Mouse (Mus musculus): ENCODE data around the gene Slc1a3.
A peak's percentile ranks its signal among the peaks of the same experiment; 100 is the strongest.
"Not testable (repeated sequence)": the region's sequence is repeated elsewhere in the genome, so short reads cannot be mapped to it uniquely, and the experiment has no call there.

Slc1a3 gene

DNA sequence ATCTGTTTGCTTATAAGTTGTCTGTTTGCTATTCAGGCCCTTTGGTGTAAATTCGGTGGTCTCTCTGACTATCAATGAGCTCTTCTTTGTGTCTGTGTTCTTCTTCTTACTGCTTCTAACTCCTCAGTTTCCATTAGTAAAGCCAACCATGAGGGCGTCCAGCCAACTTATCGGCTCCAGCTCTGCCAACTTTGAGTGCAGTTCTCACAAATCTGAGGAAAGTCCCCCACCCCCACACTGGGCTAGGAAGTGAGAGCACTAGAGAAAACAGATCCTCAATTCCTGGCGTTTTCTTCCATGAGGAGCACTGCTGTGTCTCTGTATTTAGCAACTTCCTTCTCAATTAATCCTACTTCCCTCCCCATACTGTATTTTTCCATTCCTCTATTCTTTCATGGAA is 4.4 kb downstream of the Slc1a3 start:
- peak; percentile 41 for DNase-seq

DNA sequence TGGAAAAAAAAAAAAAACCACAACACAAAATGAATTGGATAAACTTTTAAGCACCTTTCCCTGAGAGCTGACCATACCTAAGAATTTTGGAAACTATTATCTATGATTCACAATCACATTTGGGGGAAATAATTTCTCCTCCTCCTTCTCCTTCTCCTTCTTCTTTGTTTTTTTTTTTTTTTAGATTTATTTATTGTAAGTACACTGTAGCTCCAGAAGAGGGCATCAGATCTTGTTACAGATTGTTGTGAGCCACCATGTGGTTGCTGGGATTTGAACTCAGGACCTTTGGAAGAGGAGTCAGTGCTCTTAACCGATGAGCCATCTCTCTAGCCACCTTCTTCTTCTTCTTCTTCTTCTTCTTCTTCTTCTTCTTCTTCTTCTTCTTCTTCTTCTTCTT is 5.0 kb downstream of the Slc1a3 start:
- DNase-seq, result not testable (repeated sequence)

DNA sequence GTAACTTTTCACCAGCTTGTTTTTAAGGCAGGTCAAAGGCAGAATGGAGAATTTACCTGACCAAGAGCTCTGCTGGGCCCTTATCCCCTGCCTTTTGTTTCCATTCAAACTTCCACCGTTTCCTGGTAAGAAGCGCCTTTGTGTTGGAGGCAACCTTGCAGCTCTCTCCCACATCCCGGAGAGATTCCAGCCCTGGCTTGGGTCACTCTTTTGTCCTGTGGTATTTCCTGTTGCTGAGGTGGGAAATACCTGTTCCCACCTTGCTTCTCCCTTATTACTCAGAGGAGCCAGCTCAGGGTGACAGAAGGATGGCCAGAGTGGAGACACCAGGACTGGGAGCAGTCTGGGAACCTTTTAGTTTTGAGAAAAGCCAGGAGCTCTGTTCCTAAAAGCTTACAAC is 12.6 kb downstream of the Slc1a3 start:
- no peak for DNase-seq

DNA sequence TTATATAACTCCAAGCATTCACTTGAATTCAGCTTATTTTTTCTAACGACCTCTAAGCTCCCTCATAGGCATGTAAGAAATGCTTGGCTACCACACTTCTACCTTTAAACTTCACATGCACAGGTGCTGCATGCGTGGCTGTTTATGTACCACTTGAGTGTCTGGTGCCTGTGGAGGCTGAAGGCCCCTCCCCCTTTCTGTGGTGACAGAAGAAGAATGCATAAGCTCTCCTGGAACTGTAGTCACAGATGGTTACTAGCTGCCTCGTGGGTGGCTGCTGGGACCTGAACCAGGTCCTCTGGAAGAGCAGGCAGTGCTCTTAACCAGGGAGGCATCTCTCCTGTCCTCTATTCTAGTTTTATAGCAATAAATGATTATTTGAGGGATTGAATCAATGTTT is 13.1 kb downstream of the Slc1a3 start:
- DNase-seq, result peak; percentile 36

DNA sequence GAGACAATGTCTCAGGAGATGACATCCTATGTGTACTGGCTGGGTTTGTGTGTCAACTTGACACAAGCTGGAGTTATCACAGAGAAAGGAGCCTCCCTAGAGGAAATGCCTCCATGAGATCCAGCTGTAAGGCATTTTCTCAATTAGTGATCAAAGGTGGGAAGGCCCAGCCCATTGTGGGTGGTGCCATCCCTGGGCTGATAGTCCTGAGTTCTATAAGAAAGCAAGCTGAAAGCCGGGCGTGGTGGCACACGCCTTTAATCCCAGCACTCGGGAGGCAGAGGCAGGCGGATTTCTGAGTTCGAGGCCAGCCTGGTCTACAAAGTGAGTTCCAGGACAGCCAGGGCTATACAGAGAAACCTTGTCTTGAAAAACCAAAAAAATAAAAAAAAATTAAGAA is 20.4 kb downstream of the Slc1a3 start:
- DNase-seq, result not testable (repeated sequence)

DNA sequence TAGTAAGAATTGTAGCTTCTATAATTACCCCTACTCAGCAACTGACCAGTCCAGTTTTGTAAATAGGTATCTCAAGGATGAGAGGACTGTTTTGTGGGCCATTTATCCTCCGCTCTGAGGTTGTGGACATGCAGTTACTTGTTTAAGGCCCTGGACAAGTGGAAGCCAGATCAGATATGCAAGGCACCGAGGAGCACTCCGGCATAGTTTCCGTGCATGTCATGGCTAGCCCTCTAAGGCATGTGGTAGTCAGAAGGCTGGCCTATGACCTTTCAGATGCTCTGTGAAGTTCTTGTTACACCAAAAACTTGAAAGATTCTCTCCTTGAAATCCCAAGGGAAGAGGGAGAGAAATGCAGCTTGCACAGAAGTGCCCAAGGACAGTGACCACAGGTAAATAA is 23.7 kb downstream of the Slc1a3 start:
- DNase-seq, result no peak

DNA sequence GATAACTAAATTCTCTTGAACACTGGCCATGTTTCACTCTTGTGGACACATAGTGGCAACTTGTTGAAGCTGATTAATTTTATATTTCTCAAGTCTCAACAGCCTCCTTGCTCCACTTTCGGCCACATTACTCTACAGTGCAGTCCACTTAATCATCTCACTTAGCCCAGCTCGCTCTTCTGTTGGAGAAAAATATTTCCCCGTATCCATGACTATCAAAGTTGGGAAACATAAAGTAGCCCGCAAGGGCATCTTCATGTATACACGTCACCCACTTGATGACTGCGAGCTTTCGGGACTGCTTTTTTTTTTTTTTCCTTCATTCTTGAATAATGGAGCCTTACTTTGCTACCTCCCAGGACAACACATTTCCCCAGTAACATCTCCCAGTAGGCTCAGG is 25.1 kb downstream of the Slc1a3 start:
- DNase-seq, result no peak

DNA sequence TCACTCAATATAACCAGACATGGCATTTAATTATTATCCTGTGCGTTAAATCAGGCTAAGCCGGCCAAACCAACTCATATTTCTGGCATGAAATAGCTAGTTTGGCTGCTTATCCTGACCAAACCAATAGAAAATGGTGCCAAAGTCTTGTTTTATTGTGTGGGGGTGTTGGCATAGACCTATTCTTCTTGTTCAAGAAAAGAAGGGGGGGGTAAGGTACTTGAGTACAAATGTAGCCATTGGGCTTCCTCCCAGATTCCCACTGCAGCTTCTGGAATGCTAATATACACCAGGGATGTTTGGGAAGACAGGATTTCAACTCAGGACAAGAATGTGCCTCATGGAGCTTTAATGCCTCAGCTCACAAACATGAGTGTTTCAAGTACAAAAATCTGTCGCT is 26.3 kb downstream of the Slc1a3 start:
- no peak for DNase-seq

DNA sequence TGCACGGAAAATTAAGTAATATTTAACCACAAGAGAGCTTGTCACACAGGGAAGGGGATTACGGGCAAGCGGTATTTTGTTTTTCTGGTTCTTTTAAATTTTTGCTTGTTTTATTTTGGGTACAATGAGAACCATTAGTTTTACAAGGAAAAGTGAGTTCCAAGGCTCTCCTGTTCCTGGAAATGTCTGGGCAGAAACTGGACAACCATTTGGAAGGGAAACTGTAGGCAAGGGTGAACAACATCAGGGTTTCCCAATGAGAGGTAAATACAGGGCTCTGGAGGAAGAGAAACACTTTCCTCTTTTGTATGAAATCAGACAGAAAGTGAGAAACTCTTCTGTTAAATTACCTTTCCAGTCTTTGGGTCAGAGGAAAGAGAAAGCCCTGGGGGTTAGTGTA is 27.7 kb downstream of the Slc1a3 start:
- DNase-seq, result no peak

DNA sequence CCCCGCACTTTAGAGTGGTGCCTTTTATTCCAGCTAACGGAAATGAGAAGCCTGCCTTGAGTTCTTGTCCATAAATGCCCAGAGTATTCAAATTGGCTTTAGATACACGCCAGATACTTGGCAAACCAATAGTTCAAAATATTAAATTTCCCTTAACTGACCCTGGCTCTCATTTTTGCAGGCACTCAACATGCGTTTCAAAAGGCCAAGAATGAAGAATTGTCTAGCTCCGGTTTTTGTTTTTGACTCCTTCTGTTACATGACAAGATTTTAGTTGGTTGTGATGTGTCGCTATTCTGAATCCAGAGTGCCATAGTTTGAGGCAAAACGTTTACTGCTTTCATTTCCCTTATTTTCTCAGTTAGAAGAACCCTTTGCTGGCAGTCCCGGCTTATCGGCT is 28.1 kb downstream of the Slc1a3 start:
- DNase-seq, result no peak

DNA sequence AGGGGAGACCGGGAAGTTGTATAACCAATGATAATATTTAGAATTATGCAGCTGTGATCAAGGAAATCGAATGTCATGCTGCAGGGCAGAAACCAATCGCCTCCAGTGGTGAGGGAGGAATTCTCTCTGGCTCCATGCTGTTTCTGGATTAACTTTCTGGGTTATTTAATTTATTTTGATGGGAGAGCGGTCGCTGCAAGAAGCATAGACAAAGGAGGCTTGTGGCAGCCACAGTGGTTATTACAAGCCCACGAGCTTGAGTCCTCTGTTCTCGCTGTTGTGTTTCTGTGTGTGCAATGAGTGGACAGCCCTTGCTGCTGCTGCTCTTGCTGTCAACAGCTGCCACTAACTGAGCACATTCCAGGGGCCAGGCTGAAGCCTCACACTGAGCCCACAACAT is 28.6 kb downstream of the Slc1a3 start:
- DNase-seq, result no peak

DNA sequence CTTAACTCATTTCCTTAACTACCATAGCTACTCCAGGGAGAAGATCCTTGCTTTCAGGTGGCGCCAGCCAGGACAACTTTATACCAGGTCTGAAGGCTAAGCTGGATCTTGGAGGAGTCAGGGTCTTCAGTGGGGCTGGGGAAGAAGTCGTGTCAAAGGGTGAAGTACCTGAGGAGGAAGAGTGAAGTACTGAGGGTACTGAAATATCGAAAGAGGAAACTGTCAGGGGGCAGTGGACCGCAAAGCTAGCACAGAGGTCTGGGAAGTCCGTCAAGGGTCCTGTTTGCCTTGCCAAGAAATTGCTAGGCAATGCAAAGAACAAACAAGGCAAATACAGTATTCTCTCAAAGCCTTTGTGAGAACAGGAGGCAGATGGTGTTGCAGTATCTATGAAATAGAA is 29.6 kb downstream of the Slc1a3 start:
- no peak for DNase-seq

DNA sequence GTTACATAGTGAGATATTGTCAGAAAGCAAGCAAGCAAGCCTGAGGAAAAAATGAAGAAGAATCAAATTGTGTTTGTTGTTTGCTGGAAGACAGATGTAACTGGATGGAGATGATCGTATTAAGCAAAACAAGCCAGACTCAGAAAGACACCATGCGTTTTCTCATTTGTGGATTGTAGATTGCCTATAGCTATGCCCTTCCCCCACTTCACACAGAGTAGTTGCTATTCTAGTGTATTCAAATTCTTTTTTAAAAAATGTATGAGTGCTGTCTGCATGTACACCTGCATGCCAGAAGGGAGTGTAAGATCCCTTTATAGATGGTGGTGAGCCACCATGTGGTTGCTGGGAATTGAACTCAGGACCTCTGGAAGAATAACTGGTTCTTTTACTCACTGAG is 33.6 kb downstream of the Slc1a3 start:
- DNase-seq, result no peak

DNA sequence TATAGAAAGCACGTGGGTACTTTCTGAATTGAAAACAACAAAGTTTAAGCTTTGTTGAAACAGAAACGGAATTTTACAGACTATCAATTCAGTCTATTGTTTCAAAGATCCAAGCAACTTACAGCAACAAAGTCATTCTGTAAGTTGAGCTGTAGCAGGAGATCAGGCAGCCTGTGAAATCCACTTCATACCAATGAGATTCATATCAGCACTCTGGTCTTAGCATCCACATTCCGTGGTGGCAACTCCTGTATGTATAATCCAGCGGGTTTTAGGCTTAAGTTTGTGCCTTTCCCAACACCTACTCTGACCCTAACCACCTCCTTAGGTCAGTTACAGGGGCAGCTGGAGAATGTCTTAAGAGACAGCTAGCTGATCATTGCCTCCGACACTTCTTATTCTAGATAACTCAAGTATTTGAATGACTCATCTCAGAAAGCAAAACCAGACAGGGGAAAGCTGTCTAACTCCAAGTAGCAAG is 34.3 kb downstream of the Slc1a3 start:
- DNase-seq, result no peak

DNA sequence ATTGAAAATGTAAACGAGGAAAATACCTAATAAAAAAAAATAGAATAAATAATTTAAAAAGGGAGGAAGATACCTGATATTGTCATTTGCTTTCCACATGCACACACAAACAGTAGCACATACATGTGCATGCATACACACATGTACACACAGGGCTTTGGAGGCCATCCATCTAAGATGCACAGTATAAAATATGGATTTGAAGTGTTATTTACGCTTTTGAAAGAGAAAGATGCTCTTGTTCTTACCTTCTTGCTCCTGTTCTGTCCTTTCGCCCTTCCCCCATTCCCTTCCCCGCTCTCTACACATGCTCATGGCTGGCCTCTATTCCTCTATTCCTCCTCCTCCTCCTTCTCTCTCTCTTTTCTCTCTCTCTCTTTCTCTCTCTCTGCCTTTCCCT is 34.9 kb downstream of the Slc1a3 start:
- no peak for DNase-seq

DNA sequence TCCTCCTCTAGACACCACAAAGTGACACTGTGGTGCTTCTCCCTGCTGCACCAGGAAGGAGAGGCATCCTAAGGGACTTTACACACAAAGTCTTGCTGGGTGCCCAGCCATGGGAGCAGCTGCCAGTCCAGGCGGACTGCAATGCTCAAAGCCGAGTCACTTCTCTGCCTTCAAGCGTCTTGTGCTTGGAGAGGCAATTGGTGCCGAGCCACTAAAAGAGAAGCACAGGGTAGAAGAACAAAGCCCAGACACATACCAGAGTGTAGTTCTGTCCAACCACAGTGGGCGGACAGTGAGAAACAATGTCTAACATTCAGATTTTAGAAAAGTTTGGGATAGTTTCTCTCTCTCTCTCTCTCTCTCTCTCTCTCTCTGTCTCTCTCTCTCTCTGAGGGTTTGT is 38.0 kb downstream of the Slc1a3 start:
- DNase-seq, result no peak

DNA sequence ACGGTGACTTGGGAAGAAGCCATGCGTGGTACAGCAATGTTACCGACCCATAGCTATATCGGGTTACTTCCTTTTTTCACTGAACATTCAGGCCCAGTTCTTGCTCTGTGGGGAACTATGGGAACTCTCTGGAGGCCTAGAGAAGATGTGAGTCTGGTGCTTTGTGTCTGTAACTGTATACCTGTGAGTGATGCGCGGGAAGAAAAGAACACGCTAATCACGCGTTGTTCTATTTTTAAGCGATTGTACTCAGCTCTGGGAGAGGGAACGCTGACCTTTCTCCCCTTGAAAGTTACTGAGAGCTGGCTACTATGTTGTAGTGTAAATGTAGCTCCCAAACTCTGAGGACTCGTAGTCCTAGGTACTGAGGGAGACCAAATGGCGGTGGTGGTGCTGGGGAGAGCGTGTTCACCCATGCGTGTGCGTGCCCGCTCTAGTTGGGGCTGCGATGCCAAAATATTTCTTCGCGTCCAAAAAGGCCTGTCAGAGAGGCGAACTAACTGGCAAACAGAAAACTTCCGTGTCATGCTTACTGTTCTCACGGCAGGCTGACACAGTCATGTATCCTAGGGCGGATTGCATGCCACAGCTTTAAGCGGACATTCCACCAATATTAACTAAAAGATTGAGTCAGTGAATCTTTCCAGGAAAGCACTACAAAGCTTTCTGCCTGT is 42.6 kb downstream of the Slc1a3 start:
- DNase-seq, result no peak

DNA sequence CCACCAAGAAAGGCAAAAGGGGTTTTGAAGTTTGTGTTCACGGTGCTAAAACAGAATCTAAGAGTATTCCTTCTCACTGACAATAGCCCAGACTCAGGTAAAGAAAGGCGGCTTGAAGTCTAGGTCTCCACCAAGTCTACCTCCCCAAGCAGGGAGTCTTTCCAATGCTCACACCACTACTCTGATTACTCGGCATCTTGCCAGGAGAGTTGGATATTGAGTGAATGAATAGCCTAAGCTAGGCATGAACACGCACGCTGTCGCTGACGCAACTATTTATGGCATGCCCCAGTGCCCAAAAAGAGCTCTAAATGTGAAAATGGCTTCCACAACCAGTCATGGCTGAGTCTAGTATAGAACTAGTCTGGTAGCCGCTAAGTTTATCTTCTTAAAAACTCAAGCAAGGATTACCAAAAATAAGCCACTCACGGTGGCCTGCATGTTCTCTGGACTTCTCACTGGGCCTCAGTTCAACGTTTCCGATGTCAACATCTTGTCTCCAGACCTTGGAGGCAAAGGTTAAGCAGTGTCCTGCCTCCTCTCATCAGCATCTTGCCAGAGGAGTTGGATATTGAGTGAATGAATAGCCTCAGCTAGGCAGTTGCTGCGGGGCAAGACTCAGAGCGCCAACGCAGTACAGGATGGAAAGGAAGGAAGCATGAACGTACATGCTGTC is 44.8 kb downstream of the Slc1a3 start:
- no peak for DNase-seq

DNA sequence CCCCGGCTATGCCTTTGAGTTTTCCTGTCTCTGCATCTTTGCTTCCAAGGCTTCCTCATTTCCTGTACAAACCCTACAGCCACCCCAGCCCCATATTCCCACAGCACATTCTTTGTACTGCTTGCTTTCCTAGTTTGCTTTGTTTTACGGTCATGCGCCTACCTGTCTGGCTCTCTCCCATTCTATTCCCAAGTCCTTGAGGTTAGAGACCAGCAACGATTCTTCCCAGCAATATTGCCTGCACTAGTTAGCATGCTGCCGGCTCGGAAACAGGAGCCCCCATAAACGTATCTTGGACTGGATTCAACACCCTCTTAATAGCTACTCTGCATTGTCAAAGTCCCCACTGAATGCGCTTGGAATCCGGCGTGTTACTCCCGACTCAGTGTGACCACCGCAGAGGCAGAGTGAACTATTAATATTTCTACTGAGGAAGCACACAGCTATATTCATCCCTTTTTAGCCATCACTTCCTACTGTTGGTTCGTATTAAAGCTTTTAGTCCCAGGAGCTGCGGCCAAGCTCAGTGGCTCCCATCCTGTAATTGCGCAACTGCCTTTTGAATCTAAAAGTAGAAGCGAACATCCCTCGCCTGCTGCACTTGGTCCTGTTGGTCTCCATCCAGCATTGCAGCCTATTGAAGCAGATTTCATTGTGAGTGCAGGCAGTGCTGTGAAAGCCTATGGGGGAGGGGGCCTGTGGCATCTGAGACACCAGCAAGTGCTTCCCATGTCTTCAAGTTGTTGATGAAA is 47.0 kb downstream of the Slc1a3 start:
- peak; percentile 55 for DNase-seq

DNA sequence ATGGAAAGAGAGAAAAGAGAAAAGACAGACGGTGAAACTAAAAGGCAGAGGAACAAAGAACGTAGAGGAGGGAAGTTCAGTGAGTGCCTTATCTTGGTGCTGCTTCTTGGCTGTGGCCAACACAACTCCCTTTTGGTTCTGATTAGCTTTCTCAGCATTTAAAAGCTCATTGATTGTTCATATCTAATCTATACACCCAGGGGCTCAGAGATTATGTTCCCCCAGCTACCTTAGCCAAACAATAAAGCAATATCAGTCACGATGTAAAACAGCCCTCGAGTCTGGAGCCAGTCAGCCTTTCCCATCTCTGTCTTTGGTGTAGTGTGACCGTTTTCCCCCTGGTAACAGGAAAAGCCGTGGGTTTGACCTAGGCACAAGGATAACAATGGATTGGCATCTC is 48.7 kb downstream of the Slc1a3 start:
- DNase-seq, result no peak

DNA sequence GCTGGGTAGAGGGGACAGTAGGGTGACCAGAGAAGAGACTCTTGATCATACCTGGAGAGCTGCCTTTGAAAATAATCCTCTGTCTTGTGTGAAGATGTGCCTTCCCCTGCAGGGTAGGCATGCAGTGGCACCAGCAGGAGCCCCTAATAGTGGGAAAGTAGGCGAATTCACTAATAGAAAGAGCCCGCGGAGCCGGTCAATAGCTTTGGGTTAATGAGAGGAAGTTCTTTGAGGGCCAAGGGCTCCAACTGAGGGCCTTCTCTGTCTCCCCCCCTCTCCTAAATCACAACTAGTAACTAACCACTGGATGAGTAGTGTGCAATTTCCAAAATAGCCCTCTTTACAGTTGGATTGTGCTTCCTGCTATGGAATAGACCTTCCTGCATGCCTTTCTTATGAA is 50.6 kb downstream of the Slc1a3 start:
- no peak for DNase-seq

DNA sequence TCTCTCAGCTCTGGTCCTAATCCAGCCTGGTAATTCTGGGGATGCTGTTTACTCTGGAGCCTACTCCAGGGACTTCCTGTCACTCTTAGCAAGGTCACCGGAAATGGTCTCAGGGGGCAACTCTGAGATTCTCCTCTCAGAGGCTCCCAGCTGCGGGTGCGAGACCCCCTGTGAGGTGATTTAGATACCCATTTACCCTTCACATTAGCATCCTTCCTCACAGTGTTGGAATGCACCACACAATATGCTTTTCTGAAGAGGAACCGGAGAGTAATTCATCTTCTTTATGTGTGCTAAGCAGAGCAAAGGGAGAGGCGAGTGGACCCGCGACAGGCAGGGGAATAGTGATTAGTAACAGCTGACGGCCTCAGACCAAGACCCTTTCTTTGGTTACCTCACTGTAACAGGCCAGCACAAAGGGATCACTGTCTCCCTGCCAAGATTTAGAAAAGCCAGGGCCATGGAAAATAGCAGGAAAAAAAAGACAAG is 51.0 kb downstream of the Slc1a3 start:
- DNase-seq, result no peak

DNA sequence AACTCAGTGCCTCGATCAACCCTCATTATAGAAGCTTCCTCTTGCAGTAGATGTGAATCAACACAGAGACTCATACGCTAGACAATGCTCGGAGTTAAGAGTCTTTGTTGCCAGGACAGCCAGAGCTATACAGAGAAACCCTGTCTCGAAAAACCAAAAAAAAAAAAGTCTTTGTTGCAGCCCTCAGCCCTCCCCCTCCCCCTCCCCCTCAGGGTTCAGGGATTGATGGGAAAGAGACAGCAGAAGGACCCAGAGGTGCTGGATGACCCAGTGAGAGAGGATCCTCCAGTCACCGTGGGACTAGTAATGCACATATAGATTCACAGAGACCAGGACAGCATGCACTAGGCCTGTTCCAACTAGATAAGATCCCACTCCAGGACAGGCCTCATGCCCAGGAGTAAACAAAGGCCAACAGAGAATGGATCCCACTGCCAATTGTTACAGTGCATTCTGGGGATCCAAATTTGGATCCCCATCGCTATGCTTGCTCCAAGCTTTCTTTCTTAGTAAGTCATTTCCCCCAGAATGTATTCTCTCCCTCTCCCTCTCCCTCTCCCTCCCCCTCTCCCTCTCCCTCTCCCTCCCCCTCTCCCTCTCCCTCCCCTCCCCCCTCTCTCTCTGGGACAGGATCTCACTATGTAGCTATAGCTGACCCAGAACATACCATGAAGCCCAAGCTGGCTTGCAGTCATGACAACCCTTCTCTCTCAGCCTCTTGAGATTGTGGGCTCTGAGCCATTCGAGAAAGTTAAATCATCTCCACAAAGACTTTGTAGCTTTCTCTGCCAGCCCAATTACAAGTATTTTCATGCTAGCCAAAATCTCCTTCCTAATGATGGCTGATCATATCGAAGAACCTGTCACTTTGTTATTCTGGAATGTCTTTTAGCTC is 52.2 kb downstream of the Slc1a3 start:
- no peak for DNase-seq

Data from right cerebral cortex, postnatal 25 days (tissue).